Mouse (Mus musculus) left cerebral cortex, postnatal 14 days (tissue): ENCODE results near the gene Isy1. TPM values are rescaled to one million over a fixed set of nuclear protein-coding genes. Genes with fewer than 3 reads are reported as not detected.

Source experiments
- DNase-seq, 2 experiments: peaks; one replicate each; pipeline ENCODE4 v3.0.0; 2021 to 2022; ENCODE audit warnings: low spot score in 2 of 2, mixed read lengths in 1 of 2
- intact Hi-C: fragments of 180-260 bp; cut with DNase I; formaldehyde crosslinking; loops from one replicate; pipeline ENCODE4 v1.15.1; 2025
- long read RNA-seq, 2 experiments: library from polyadenylated mRNA; stranded (forward); transcript quantifications; one replicate each; pipeline ENCODE4 v2.0.0; 2021
- total RNA-seq, 2 experiments: library from RNA; stranded (reverse); gene quantifications; 2 replicates each; pipeline ENCODE4 v1.2.3; 2021

Gene Isy1
- total RNA-seq, result 10 to 100 TPM; 28.4 to 30.1 TPM
- long read RNA-seq, experiment 1, full-length matches to known transcripts, result 10 of 12 reads
- long read RNA-seq, experiment 1, partial matches to known transcripts, result 0 of 12 reads
- long read RNA-seq, experiment 1, other reads (novel, unspliced or antisense), result 2 of 12 reads
- long read RNA-seq, experiment 2, full-length matches to known transcripts, result 9 of 11 reads
- long read RNA-seq, experiment 2, partial matches to known transcripts, result 1 of 11 reads
- long read RNA-seq, experiment 2, other reads (novel, unspliced or antisense), result 1 of 11 reads

GRCm38 (mm10) chr6:87838551-87839197 lies at the start of gene Isy1:
Gene Isy1 (minus strand): TSS chr6:87838798.
- DNase-seq, result peak; percentile 97 to 98

DNA sequence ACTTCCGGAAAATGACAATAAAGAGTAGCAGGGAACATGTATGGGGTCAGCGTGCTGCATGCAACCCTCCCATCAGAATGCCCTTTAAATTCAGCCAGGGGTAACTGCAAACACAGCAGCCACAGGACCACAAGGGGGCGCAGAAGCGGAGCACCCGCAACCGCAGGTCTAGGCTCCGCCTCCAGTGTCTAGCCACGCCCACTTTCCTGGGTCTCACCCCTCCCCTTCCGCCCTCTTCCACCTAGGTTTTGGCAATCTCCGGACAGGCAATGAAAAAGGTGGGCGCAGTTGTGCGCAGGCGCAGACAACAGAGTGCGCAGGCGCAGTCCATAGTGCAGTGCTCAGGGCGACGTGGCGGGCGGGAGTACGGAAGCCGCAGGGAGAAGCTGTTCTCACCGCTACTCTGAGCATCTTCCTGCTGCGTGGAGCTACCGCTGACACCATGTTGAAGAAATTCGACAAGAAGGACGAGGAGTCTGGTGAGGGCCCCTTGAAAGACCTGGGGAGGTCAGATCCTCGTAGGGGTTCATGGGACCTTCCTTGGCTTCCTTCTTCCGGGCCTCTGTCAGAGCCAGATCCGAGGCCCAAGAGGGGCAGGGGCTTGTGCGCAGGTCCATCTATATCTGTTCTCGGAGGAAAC lies 49.1 kb upstream of the Isy1 start, which contains the start of gene Copg1:
Gene Copg1 (plus strand): TSS at position 221 of the 640 bp plus-strand sequence.
- intact Hi-C loops, result loop anchor here (5.0 kb wide), 1 partner anchor 45 kb away; no protein-coding TSS in a partner anchor
- peak; percentile 100 for DNase-seq

More at GRCm38 (mm10) chr6:87838551-87839197, at the start of gene Isy1:
- intact Hi-C loops, result no loop called here

DNA sequence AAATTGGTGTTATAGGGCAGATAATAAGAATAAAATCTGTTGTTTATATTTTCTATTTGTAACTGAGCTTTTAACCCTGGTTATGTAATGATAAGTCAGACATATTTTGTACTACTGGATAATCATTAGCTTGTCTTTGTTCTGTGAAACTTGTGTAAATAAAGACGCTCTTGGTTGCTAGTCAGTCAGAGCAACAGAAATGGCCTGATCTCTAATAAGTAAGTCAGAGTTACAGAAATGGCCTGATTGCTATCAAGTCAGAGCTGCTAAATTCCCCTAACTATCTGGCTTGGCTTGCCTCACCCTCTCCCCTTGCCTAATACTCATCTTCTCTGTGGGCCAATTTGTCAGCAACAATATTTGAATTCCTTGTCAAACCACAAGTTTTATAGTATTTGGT lies 48.1 kb upstream of the Isy1 start:
- intact Hi-C loops, result loop anchor here (5.0 kb wide), 1 partner anchor 44 kb away; no protein-coding TSS in a partner anchor
- DNase-seq, result no peak

- intact Hi-C loops, result no loop called here
- peak; percentile 85 to 94 for DNase-seq
These were observed 44.2 kb upstream of the Isy1 start for GRCm38 (mm10) chr6:87882816-87883215.

GRCm38 (mm10) chr6:87882221-87882620 lies 43.6 kb upstream of the Isy1 start:
- DNase-seq, result no peak
- intact Hi-C loops, result no loop called here

DNA sequence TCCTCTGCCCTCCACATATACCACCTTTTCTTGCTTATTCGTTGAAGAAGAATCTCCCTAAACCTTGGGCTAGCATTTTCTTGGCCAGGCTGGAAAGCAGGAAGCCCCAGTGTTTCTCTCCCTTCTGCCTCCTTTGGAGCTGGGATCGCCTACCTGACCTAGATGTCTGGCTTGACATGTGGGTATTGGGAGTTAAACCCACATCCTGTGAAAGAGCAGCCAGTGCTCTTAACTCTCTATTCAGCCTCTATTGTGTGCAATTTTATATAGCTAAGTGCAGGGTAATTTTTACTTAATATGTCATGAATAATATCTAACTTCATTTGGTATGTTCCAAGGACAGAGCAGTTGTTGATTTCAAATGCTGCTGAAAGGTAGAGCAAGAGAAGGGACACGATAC lies 41.0 kb upstream of the Isy1 start:
- no peak for DNase-seq
- intact Hi-C loops, result no loop called here

GRCm38 (mm10) chr6:87879010-87879409 lies 40.4 kb upstream of the Isy1 start:
- intact Hi-C loops, result no loop called here
- DNase-seq, result no peak

DNA sequence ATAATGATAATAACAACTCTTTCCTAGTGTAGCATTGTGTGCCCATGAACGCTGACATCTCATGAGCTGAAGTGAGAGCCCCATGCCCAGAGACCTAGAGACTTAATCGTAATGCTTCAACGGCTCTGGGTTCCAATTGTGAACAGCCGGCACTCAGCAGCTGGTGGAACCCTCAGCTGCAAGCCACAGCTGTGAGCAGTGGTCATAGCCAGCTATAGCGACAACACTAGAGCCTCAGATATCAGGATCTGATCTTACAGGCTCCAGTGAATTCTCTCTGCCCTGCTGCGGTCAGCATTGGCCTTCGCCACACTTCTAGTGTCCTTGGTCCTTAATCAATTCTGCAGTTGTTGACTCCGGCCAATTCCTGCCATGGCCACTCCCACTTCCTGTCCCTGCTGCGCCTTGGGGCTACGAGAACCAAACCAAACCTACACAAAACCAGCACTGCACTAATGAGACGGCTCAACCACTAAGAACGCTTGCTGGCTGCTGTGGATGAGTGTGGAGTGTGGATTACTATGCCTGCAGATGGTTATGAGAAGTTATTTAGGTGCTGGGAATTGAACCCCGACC lies 37.6 kb upstream of the Isy1 start:
- DNase-seq, result no peak
- intact Hi-C loops, result no loop called here

- intact Hi-C loops, result no loop called here
- no peak for DNase-seq
These were observed 37.0 kb upstream of the Isy1 start for GRCm38 (mm10) chr6:87875562-87875961.

GRCm38 (mm10) chr6:87875083-87875482 lies 36.5 kb upstream of the Isy1 start:
- intact Hi-C loops, result no loop called here
- no peak for DNase-seq

DNA sequence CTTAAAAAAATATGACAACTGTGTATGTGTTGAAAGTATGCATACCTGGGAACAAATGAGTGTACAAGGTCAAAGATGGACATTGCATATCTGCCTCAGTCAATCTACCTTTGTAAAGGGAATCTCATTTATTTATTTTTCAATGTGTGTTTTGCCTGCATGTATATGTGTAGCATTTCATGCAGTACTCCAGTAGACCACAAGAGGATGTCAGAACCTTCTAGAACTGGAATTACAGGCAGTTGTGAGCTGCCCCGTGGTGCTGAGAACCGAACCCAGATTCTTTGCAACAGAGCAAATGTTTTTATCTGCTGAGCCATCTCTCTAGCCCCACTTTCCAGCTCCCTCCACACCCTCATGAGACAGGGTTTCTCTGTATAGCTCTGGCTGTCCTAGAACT lies 35.4 kb upstream of the Isy1 start:
- intact Hi-C loops, result no loop called here
- DNase-seq, result no peak

DNA sequence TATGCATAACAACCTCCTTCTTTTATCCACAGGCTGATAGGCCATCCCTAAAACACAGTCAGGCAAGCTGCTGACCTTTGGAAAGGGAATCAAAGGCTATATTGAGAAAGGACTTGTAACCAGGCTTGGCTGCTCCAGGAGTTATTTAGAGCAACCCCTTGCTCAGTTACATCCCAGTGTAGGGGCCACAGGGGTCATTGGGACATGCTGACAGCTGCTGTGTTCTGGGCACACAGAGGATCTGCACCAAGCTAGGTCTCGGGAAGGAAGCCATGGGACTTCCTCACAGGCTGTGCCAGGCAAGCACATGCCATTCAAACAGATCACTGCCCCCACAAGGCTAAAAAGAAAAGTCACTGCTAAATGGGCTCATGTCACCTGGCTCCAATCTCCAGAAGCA lies 34.5 kb upstream of the Isy1 start:
- intact Hi-C loops, result no loop called here
- no peak for DNase-seq

- intact Hi-C loops, result no loop called here
- no peak for DNase-seq
These were observed 32.6 kb upstream of the Isy1 start for GRCm38 (mm10) chr6:87871240-87871639.

DNA sequence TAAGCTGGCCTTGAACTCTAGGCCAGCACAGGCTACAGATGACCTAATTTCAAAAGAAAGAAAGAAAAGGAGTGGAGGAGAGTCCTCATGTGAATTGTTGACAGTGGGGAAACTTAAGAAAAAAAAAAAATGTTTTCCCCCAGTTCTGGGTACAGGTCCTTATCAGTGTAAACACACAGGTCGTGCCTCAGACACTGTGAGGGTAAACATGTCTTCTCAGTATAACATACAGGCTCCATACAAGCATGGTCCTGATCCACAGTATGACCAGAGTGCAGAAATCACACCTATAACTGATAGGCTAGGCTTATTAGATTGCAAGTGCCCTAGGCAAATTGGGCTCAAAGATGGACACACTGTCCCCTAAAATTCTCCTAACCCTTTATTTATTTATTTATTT lies 31.8 kb upstream of the Isy1 start:
- DNase-seq, result no peak
- intact Hi-C loops, result no loop called here

DNA sequence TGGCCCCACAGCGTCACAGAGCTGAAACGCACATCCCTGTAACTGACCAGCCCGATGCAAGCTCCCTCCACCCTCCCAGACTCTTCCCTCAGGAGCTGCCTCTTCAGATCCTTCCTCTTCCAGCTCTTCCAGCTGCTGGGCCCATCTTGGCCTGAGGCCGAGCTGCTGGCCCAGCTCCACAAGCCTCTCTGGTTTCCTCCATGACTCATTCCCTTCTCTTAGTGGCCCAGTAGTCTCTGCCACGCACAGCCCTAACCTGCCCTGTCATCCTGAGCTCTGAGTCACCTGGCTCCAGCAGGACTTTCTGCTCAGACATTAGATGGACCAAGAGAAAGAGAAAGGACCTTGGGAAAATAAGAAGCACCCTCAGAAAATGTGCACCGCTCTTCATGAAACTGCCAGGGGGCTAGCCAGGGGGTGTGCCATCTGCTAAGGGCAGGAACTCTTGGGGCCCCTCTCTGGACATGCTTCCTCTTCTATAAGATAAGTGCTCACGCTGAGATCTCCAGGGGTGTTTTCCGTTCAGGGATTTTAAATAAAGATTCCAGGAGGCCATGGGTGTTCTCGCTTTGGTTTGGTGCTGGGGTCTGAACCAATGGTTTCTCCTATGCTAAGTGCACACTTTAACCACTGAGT lies 30.4 kb upstream of the Isy1 start:
- peak in 1 of 2 experiments; percentile 25 for DNase-seq
- intact Hi-C loops, result no loop called here

GRCm38 (mm10) chr6:87867256-87867655 lies 28.7 kb upstream of the Isy1 start:
- no peak for DNase-seq
- intact Hi-C loops, result no loop called here

- no peak for DNase-seq
- intact Hi-C loops, result no loop called here
These were observed 27.6 kb upstream of the Isy1 start for GRCm38 (mm10) chr6:87866211-87866610.

- intact Hi-C loops, result no loop called here
- DNase-seq, result no peak
These were observed 18.5 kb upstream of the Isy1 start for GRCm38 (mm10) chr6:87857071-87857470.

DNA sequence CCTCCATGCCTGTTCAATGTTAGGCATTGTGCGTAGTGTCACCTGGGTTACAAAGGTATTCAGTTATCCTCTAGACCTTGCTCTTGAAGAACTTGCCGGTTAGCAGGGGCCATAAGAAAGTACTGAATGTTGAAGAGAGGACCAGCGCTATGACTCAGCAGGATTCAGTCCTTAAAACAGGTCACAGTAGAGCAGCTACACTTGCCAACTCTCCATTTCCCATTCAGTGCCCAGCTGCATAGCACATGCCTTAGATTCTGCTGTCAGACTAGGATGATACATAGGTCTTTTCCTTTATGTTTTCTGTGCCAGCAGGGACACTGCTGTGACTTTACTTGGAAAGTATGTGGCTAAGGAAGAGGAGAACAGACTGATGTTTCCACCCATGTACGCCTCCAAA lies 14.8 kb upstream of the Isy1 start:
- DNase-seq, result no peak
- intact Hi-C loops, result no loop called here

GRCm38 (mm10) chr6:87851871-87852270 lies 13.3 kb upstream of the Isy1 start:
- intact Hi-C loops, result no loop called here
- no peak for DNase-seq
